Mouse (Mus musculus) ovary, adult 10 weeks (tissue): ENCODE measurements around the gene Fibcd1. TPM values are rescaled to one million over a fixed set of nuclear protein-coding genes. Genes with fewer than 3 reads are reported as not detected.

Source experiments
- polyA plus RNA-seq: library from polyadenylated mRNA; stranded (reverse); fragments of 350-450 nt; fragmentation: Illumina TruSeq; extraction: RNeasy Lipid Tissue Mini Kit (QIAGEN cat#74804); gene quantifications from one replicate; pipeline ENCODE4 v1.2.3, GENCODE M21; 2014

Fibcd1 gene
- polyA plus RNA-seq: not detected

DNA sequence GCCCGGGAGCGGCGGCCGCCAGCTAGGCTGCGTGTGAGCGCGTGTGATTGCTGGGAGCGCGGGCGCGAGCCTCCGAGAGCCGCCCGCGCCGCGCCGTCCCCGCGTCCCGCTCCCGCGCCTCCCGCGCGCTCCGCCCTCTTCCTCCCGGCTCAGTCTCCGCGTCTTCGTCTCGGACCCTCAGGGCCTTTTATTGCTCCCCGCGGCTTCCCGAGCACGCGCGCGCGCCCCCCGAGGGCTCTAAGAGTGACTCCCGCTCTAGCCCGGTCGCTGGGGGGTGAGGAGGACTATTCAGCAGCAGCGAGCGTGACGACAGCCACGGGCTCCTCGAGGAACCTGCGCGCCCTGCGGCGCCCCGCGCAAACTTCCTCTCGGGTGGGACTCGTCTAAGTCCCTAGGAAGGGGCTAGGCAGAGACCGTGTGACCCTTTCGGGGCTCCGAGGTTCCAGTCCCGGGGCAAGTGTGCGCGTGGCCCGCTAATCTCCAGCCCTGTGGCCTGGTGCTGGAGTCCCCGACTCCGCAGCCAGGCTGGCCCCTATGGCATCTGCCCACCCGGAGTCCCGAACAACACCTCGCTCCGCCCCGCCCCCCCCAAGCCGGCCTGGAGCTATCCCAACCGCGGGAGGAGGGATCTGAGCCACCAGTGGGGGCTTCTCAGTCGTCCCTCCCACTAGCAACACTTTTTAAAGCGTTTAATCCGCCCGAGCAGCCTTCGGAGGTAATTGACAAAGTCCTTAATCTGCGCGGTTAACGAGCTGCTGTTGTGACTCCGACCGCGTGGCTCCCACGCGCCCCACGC is at the start of gene Fibcd1:
Fibcd1 (minus strand) TSS at position 110 of the 796 bp plus-strand sequence.

DNA sequence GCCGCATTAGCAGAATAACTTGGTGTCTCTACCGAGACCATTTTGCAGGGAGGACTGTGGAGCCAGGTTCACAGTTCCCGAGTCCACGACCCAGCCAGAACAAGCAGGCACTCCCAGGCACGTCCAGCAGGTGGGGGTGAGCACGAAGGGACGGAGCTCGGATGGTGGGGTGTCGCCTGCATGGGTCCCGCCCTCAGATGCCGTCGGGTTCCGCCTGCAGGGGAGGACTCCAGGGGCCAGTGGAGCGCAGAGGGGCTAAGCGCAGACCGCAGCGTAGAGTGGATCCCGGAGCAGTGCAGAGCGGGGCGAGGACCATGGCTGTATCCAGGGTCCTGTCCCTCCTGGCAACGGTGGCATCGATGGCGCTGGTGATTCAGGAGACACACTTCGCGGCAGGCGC is 41.2 kb upstream of the Fibcd1 start, which contains the start of gene Lamc3:
Lamc3 (plus strand) TSS at position 262 of the 400 bp plus-strand sequence.

DNA sequence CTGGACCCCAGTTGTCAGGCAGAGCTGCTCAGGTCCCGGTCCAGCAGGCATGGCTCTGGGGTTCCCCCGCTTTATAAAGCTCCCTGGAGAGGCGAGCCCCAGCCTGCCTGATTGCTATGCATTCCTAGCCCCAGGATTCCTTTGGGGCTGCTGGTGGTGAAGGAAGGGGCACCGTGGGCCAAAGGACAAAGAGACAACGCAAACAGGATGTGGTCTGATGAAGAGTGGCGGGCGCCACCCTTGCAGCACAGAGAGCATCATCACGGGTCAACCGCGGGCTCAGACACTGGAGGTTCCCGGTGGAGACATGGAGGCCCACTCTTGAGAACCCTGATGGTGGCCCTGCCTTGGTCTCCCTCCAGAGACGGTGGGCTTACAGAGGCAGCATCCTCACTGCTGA is 35.4 kb downstream of the Fibcd1 start, which contains the start of gene Qrfp:
Qrfp (minus strand) TSS at position 137 of the 400 bp plus-strand sequence.

Other genes with a start within 250 kb of the Fibcd1 start
- gene Prdm12, start 206.0 kb downstream of the Fibcd1 start, polyA plus RNA-seq: not detected
- gene Exosc2, start 175.3 kb downstream of the Fibcd1 start, polyA plus RNA-seq: 14.4 TPM
- gene Abl1, start 157.6 kb downstream of the Fibcd1 start, polyA plus RNA-seq: 61.8 TPM
- gene Qrfp, start 35.4 kb downstream of the Fibcd1 start, polyA plus RNA-seq: not detected
- gene Lamc3, start 41.3 kb upstream of the Fibcd1 start, polyA plus RNA-seq: 1.1 TPM
- 31.5 TPM for gene Aif1l, start 104.1 kb upstream of the Fibcd1 start, polyA plus RNA-seq
- gene Nup214, start 128.4 kb upstream of the Fibcd1 start, polyA plus RNA-seq: 82.4 TPM
- 4.8 TPM for gene Fam78a, start 238.9 kb upstream of the Fibcd1 start, polyA plus RNA-seq
- 0.54 TPM for gene Plpp7, start 249.5 kb upstream of the Fibcd1 start, polyA plus RNA-seq